Mouse (Mus musculus) thymus, postnatal 0 days (tissue): ENCODE measurements at regions not wholly inside any gene's neighbourhood (a gene's known extent, or its start where the extent isn't known, plus 50 kb on each side); places are given as distances from the start of the nearest gene placed in this dataset.

Experiments
- DNase-seq: peaks from one replicate; pipeline ENCODE4 v3.0.0-alpha.2; 2015; ENCODE audit warnings: low spot score

- no peak for DNase-seq
These were observed 469.3 kb upstream of the Trpc7 start for GRCm38 (mm10) chr13:57365096-57365495.

GRCm38 (mm10) chr13:57364396-57364795 is 468.6 kb upstream of the Trpc7 start:
- DNase-seq: no peak

- no peak for DNase-seq
These were observed 466.8 kb upstream of the Trpc7 start for GRCm38 (mm10) chr13:57362563-57362962.

- DNase-seq: no peak
These were observed 465.5 kb upstream of the Trpc7 start for GRCm38 (mm10) chr13:57361286-57361685.

- no peak for DNase-seq
These were observed 458.8 kb upstream of the Trpc7 start for GRCm38 (mm10) chr13:57354606-57355005.

GRCm38 (mm10) chr13:57353976-57354375 is 458.2 kb upstream of the Trpc7 start:
- no peak for DNase-seq

- DNase-seq: no peak
These were observed 455.0 kb upstream of the Trpc7 start for GRCm38 (mm10) chr13:57350828-57351227.

- DNase-seq: no peak
These were observed 442.9 kb upstream of the Trpc7 start for GRCm38 (mm10) chr13:57338676-57339075.

GRCm38 (mm10) chr13:57336596-57336995 is 440.8 kb upstream of the Trpc7 start:
- DNase-seq: no peak

GRCm38 (mm10) chr13:57332976-57333375 is 437.2 kb upstream of the Trpc7 start:
- no peak for DNase-seq

GRCm38 (mm10) chr13:57331868-57332267 is 436.1 kb upstream of the Trpc7 start:
- DNase-seq: no peak

GRCm38 (mm10) chr13:57325306-57325925 is 429.6 kb upstream of the Trpc7 start:
- DNase-seq: no peak

GRCm38 (mm10) chr13:57316211-57317005 is 420.6 kb upstream of the Trpc7 start:
- DNase-seq: no peak

- DNase-seq: no peak
These were observed 418.7 kb upstream of the Trpc7 start for GRCm38 (mm10) chr13:57314512-57314911.

GRCm38 (mm10) chr13:57313731-57314130 is 417.9 kb upstream of the Trpc7 start:
- DNase-seq: no peak

GRCm38 (mm10) chr13:57311235-57311634 is 415.4 kb upstream of the Trpc7 start:
- DNase-seq: no peak

GRCm38 (mm10) chr13:57309618-57310017 is 413.8 kb upstream of the Trpc7 start:
- DNase-seq: no peak

- no peak for DNase-seq
These were observed 412.4 kb upstream of the Trpc7 start for GRCm38 (mm10) chr13:57307971-57308903.

GRCm38 (mm10) chr13:57305586-57305985 is 409.8 kb upstream of the Trpc7 start:
- no peak for DNase-seq

- DNase-seq: no peak
These were observed 408.0 kb upstream of the Trpc7 start for GRCm38 (mm10) chr13:57303805-57304204.

GRCm38 (mm10) chr13:57291737-57292490 is 396.1 kb upstream of the Trpc7 start:
- DNase-seq: no peak
